Mouse (Mus musculus): ENCODE results near the gene Vav3. TPM values are rescaled to one million over a fixed set of nuclear protein-coding genes. Genes with fewer than 3 reads are reported as not detected.
A peak's percentile ranks its signal among the peaks of the same experiment; 100 is the strongest.

Gene Vav3
- total RNA-seq, 2 experiments from 2014 or later = 13.0 to 16.5 TPM

- no peak for DNase-seq (ENCODE audit: low spot score in 2 of 2)
These were observed 232.4 kb downstream of the Vav3 start for GRCm38 (mm10) chr3:109572871-109573270.

DNA sequence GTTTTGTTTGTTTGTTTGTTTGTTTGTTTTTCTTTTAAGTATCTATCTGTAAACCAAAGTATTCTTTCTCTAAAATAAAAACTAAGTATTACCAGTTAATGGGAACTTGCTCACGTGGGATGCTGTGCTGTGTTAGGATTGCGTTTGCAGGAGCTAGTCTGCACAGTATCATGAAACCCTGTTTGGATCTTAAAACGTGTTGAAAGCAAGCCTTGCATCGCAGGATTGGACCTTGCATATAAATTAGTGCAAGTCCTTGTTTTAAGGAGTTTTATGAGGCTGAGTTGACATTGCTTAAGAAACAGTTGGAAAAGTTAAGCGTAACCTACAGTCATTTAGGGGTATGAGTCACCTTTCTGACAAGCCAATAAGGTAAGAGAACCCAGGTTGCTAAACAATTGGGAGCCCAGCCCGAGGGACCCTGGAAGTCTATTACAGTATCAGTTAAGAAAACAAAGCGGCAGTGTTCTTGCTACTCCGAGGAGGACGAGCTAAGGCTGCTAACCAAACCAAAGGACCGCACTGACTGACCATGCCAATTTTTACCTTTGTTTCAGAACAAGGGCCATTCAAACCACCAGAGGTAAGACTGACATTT, 233.2 kb downstream of the Vav3 start:
- no peak for DNase-seq (ENCODE audit: low spot score in 2 of 2)

DNA sequence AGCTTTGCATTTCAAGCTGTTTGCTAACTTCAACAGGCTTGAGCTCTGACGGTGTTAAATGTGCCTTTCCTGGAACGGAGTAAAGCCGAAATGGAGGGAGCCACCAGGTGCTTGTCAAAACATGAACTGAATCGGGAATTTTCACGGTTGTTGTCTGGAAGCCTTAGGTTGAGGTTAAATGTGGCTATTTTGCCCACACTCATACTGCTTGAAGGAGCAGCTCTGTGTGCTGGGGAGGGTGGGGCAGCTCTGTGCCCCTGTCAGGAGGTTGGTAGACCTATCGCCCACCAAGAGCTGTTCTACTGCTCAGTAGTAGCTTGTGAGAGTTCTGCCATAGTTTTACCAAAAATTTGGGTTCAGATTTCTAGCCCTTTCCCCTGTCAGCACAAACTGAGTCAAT, 233.7 kb downstream of the Vav3 start:
- DNase-seq (ENCODE audit: low spot score in 2 of 2) = no peak

DNA sequence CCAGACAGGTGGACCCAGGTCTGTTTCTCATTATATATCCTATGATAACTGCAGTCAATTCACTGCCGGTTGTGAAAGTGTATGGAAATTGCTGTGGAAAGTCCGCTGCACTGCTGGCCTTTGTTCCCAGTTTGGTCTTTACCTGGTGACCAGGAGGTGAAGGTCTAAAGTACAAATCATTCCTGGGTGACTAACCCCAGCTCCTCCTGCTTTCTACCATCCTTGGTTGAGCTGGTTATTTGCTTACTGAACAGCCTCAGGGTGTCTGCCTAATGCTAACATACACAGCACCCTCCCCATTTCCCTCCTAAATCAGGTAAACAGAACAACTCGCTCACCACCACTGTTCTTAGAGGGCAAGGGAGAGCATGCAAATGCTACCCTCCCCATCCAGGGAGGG, 237.9 kb downstream of the Vav3 start:
- no peak for DNase-seq (ENCODE audit: low spot score in 2 of 2)

GRCm38 (mm10) chr3:109578983-109579382, 238.5 kb downstream of the Vav3 start:
- DNase-seq (ENCODE audit: low spot score in 2 of 2) = no peak

- DNase-seq (ENCODE audit: low spot score in 2 of 2) = no peak
These were observed 245.5 kb downstream of the Vav3 start for GRCm38 (mm10) chr3:109585946-109586345.

DNA sequence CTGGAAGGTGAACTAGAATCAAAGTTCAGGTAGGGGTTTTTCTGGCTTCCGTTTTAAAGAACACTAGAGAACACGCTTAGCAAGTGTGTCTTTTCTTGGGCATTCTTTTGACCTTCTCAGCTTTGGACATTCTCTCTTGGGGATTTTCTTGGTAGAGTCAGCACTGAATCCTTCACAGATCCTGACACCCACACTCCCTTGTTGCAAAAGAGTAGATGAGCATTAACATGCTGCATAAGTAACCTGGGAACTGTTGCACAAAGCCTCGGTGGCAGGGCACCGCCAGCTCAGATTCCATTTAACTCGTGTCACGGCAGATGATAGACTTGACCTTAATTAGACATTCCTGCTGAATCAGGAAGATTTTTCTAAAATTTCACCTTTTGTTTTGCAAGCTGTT, 252.5 kb downstream of the Vav3 start:
- no peak for DNase-seq (ENCODE audit: low spot score in 2 of 2)

GRCm38 (mm10) chr3:109596084-109596483, 255.6 kb downstream of the Vav3 start:
- no peak for DNase-seq (ENCODE audit: low spot score in 2 of 2)

- no peak for DNase-seq (ENCODE audit: low spot score in 2 of 2)
These were observed 260.4 kb downstream of the Vav3 start for GRCm38 (mm10) chr3:109600699-109601451.

DNA sequence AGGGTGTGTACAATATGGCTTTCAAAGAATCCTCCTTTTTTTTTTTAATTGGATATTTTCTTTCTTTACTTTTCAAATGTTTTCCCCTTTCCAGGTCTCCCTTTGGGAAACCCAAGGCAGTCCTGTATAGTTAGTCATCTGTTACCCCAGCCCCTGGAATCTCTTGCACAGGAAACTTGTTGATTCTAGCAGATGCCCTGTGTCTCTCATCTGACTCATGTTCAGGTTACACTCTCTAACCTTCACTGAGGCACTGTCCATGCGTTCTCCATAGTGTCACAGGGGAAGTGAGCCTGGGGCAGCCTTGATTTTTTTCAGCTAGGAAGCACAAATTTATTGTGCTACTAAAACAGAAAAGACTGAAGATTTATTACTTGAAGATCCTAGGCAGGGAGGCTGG, 262.3 kb downstream of the Vav3 start:
- no peak for DNase-seq (ENCODE audit: low spot score in 2 of 2)

DNA sequence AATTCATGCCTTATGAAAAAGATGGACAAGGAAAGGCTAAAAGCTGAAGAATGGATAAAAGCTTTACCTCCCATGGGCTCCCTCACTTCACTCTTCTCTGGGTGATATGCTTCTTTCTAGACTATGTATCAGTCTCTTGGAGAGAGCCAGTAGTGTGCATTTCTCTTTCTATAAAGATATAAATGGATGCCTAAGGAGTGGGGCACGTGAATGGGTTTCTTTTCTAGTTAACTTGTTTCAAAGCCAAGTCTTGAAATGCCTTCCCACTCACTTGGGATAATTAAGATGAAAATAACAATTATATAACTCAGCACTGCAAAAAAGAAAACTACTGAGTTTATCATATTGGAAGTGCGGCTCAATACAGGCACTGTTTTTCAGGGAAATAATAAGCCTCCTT, 265.7 kb downstream of the Vav3 start:
- DNase-seq (ENCODE audit: low spot score in 2 of 2) = no peak

GRCm38 (mm10) chr3:109621721-109622120, 281.3 kb downstream of the Vav3 start:
- DNase-seq (ENCODE audit: low spot score in 2 of 2) = peak; percentile 28 to 63

- no peak for DNase-seq (ENCODE audit: low spot score in 2 of 2)
These were observed 281.9 kb downstream of the Vav3 start for GRCm38 (mm10) chr3:109622361-109622760.

GRCm38 (mm10) chr3:109622816-109623215, 282.4 kb downstream of the Vav3 start:
- DNase-seq (ENCODE audit: low spot score in 2 of 2) = no peak

DNA sequence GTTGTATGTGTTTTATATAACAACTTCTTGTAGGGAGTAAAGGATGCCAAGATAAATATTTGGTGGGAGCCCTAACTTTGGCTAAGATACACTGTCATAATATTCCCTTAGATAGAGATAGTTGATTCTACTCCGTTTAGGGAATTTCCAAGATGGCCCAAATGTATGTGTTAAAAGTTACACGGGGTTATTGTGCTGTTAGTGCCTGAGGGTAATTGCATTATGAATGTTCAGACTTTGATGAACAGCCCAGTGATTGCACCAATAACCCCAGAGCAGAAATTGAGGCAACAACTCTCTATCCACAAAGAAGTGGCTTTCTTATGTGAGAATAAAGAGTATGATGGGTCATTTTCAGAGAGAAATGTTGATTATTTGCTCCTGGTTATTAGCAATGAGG, 283.3 kb downstream of the Vav3 start:
- DNase-seq (ENCODE audit: low spot score in 2 of 2) = no peak

DNA sequence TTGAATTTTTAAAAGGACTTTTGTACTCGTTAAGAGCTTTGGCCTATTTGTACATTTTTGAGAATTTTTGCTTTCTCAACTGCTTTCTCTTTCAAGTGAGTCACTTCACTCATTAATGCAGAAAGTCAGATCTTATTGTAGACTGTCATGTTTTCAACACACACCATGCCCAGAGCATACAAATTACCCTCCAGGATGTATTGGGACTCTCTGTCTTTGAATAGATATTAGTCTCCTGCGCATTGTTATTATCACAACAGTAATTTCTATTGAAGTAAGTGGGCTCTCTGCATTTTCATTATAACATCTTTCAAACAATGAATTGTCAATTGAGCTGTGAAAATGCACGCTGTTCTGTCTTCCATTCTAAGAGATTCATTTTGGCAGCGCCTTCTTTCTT, 295.6 kb downstream of the Vav3 start:
- no peak for DNase-seq (ENCODE audit: low spot score in 2 of 2)

DNA sequence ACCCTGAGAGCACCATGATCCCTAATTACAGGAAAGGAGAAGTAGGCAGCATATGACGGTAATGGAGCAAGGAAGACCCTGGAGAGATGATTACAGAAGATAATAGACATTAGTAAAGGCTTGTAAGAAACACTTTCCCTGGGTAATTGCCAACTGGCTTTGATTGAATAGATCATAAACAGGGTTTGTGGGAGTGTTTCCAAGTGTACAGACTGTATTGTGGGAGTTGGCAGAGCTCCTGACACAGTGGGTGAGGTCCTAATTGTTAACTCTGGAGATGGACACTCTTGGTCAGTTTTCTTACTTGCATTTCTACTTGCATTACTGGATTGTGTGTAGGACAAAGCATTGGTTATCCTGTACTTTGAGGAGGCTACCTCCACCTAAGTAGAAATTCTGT, 298.9 kb downstream of the Vav3 start:
- DNase-seq (ENCODE audit: low spot score in 2 of 2) = no peak

DNA sequence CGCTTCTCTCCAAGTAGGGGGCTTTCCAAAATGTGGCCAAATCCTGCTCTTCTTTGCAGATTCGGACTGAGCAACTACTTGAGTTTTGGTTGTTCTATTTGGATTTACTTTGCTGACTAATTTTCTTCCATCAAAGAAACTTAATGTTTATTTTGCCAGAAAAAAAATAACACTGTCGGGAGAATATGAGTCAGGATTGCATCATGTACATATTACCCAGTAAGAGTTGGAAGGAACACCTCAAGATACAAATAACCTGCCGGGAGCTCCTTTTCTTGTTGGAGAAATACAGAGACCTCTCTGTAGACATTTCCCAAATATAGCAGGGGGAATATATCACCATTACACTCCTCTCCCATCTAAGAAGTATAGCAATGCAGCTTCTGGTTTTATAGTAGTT, 300.3 kb downstream of the Vav3 start:
- no peak for DNase-seq (ENCODE audit: low spot score in 2 of 2)

DNA sequence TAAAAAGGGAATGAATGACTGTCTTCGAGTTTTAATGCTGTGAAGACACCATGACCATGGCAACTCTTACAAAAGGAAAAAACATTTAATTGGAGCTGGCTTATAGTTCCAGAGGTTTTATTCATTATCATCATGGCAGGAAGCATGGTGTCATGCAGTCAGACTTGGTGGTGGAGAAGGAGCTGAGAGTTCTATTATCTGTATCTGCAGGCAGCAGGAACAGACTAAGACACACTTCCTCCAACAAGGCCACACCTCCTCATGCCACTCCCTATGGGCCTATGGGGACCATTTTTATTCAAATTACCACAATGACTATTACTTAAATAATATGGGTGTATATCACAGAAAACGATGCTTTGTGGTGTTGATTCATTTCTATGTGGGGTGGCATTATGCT, 307.8 kb downstream of the Vav3 start:
- DNase-seq (ENCODE audit: low spot score in 2 of 2) = no peak

- DNase-seq (ENCODE audit: low spot score in 2 of 2) = no peak
These were observed 311.0 kb downstream of the Vav3 start for GRCm38 (mm10) chr3:109651479-109651878.

- no peak for DNase-seq (ENCODE audit: low spot score in 2 of 2)
These were observed 312.6 kb downstream of the Vav3 start for GRCm38 (mm10) chr3:109652860-109653631.

DNA sequence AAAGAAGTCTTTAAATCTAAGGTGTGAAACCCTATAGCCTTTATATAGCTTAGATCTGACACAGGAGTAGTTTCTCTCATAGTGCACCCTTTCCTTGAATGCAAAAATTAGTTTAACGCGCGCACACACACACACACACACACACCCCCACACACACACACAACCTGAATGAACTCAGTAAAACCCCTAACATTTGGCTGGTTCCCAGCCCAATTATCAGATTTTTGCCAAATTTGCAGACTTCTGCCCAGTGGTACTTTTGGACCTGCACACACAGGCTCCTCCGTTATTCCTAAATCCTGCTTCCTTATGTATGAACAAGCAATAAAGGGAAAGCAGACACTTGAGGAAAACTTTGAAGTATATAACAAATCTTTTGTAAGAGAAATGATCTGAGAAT, 313.9 kb downstream of the Vav3 start:
- no peak for DNase-seq (ENCODE audit: low spot score in 2 of 2)
